Mouse (Mus musculus) kidney, adult 10 weeks (tissue): ENCODE data around the gene Coq5. TPM values are rescaled to one million over a fixed set of nuclear protein-coding genes. Genes with fewer than 3 reads are reported as not detected.

Source experiments
- polyA plus RNA-seq: library from polyadenylated mRNA; stranded (reverse); fragments of 350-450 nt; fragmentation: Illumina TruSeq; extraction: RNeasy Lipid Tissue Mini Kit (QIAGEN cat#74804); gene quantifications from one replicate; pipeline ENCODE4 v1.2.3, GENCODE M21; 2014; ENCODE audit warnings: low read depth, low replicate concordance

Gene Coq5
- polyA plus RNA-seq, result 13.8 TPM

DNA sequence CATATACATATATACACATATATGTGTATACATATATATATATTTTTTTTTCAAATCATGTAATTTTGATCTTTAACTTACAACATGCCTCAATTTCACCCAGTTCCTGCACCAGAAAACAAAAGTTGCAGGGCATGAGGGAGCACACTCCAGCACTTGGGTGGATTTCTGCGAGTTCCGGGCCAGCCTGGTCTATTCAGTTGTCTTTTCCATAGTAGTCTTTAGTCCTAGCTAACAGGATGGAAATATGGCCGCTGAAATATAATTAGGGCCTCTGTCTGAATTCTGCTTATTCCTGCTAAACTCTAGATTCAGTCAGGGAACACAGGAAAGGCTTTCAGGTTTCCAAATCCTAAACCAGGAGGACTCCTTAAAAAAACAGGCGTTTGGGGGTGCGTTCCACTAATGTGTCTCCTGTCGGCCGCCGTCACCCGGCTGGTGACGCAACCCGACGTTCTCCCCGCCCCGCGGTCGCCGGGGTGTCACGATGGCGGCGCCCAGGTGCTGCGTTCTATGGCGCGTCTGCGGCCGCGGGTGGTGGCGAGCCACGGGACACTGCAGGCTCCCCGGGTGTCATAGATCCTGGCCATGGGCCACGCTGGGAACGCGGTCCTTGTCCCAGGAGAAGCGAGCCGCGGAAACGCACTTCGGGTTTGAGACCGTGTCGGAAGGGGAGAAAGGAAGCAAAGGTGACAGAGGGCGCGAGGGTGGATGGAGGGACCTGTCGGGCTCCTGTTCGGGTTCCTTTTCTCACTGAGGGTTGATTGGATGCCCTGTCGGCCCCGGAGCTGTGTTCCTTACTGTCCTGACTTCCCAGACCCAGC is at the start of gene Coq5:
Gene Coq5, plus strand, starts transcription at position 441 of the 824 bp plus-strand sequence.

DNA sequence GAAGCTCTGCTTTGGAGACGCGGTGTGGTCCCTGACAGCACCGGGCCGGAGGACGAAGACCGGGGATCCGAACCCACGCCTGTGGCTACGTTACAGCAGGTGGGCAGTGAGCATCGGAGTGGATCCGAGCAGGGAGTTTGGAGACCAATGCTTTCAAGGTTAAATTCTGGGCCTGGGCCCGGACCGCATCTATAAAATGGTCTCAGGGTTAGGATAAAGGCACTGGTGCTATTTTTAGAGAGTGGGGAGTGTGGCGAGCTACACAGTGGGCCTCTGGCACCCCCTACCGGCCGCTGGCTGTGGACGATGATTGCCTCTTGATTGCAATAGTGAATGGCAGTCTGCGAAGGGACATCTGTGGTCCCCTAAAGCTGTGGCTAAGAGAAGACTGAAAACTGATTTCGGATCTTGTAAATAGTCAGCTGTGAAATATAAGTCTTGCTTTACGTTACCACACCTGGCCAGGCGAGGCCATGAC is 43.6 kb upstream of the Coq5 start, which contains the start of gene Pop5:
Gene Pop5, plus strand, starts transcription at position 51 of the 478 bp plus-strand sequence.

DNA sequence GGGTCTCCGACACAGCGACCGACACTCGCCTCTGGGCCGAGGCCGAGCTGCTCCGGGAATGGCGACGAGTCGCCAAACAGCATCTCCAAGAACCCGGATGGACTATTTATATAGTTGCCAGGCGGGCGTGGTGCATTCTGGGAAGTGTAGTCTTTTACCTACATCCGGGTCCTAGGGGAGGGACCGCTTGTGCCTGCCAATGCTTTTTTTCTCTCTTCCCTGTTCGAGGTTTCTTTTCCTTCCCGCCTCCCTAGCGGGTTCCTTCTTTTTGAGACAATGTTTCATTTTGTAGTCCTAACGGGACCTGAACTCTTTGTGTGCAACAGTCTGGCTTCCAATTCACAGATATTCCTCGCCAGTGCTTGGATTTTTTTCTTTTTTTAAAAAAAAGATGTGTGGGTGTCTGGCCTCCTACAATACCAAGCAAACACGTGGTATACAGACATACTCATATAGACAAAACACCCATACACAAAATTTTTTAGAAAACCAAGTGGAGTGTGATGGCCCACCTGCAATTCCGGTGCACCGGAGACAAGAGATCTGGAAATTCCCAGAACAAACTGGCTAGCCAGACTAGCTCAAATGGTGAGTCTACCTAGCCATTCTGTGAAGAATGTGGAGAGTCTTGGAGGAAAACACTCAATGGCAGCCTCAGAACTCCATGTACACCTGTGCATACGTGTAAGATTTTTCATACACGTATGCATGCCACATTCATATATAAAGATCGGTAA is 6.5 kb upstream of the Coq5 start, which contains the start of gene Rnf10:
Gene Rnf10, minus strand, starts transcription at position 87 of the 737 bp plus-strand sequence.

DNA sequence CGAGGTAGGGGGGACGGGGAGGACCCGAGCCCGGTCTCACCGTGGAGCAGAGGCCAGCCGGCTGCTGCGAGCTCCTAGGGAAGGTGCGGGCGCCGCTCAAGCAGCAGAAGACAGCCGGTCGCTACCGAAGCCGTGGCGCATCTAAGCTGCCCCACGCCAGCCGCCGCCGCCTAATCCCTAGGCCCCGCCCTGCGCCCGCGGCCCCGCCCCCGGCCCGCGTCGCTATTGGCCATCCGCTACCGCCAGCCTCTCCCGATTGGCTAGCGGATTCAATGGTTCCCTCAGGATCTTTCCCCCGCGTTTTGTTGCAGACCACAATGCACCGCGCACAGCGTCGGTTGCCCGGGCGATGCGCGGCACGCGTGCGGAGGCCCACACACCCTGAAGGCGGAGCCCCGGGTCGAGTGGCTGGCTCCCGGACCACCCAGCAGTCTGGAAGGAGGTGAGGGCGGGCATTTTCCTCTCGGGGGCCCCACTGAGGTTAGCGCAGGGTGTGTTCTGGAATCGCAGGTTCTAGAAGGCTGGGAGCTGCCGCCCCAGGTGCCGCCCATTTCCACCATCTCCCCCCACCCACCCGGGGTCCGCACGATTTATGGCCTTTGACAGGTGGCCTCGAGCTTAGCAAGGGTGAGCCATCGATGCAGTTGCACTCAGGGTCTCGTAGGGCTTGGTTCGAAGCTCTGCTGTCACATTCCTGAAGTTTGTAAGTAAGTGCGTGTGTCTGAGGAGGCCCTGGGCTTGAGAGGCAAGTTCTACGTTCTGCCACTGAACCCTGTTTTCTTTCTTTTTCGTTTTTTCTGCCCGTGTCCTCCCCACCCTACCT is 21.5 kb downstream of the Coq5 start, which contains the start of gene Dynll1:
Gene Dynll1, minus strand, starts transcription at position 208 of the 823 bp plus-strand sequence.

DNA sequence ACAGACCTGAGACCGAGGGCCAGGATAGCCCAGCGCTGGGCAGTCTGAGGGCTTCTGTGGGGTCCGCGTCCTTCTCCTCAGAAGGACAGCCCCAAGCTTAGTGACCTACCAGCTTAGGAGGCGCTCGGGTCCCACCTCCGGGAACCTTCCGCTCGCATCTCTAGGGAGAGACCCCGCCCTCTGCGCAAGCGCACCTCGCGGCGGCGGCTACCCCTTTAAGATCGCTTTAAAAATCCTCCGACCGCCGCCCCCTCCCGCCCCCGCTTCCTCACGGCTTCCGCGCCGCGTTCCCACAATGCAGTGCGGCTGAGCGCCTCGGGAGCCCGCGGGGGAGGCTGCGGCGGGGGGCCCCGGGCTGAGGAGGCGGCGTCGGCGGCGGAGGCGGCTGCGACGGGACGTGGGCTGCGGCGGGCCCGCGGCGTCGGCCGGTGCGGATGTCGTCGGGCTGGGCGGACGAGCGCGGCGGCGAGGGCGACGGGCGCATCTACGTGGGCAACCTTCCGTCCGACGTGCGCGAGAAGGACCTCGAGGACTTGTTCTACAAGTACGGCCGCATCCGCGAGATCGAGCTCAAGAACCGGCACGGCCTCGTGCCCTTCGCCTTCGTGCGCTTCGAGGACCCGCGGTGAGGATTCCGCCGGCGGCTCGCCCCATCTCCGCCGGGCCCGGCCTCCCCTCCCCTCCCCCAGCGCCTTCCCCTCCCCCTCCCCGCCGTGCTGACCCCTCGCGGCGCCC is 47.6 kb downstream of the Coq5 start, which contains the start of gene Srsf9:
Gene Srsf9, plus strand, starts transcription at position 303 of the 735 bp plus-strand sequence.

DNA sequence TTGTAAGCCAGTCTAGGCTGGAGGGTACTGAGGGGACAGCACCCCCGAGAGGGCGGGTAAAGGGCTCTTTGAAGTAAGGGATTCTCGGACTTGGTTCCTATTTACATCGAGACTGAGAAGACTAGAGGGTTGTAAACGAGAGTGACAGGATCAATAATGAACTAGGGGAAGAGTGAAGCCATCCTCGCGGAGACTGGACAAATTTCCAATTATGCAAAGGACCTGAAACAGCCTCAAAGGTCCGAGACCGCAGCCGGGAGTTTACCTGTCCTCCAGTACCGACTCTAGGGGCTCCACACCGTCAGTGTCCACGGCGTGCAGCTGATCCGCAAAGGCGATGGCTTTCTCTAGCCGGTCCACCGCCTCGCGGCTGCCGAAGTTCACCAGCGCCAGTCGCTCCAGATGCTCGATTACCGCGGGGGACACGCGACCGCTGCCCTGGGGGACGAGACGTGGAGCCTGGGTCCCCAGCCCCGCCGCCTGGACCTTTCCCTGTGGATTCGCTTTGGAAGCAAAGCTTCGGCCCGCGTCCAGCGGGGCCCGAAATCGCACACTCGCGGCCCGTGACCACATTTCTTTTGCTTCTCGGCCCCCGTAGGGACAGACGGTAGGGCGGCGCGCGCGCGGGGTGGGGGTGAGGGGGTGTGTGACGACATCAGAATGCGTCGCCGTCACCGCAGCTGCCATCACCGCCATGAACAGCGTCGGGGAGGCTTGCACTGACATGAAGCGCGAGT is 61.3 kb downstream of the Coq5 start, which contains the start of the genes Gatc and Triap1:
Gene Gatc, minus strand, starts transcription at position 602 of the 737 bp plus-strand sequence.
Gene Triap1, plus strand, starts transcription at position 649 of the 737 bp plus-strand sequence.

Other genes starting within 250 kb of the Coq5 start
- gene Gm10401, start 181.4 kb upstream of the Coq5 start, polyA plus RNA-seq, result not detected
- 4.5 TPM for gene Acads, start 160.3 kb upstream of the Coq5 start, polyA plus RNA-seq
- 13.2 TPM for gene Unc119b, start 144.7 kb upstream of the Coq5 start, polyA plus RNA-seq
- 173 TPM for gene Mlec, start 121.5 kb upstream of the Coq5 start, polyA plus RNA-seq
- 0.20 TPM for gene Cabp1, start 85.3 kb upstream of the Coq5 start, polyA plus RNA-seq
- gene Pop5, start 43.8 kb upstream of the Coq5 start, polyA plus RNA-seq, result 16.9 TPM
- gene Rnf10, start 6.8 kb upstream of the Coq5 start, polyA plus RNA-seq, result 22.2 TPM
- gene Dynll1, start 21.3 kb downstream of the Coq5 start, polyA plus RNA-seq, result 435 TPM
- gene Srsf9, start 47.5 kb downstream of the Coq5 start, polyA plus RNA-seq, result 34.4 TPM
- 52.5 TPM for gene Gatc, start 61.5 kb downstream of the Coq5 start, polyA plus RNA-seq
- 10.1 TPM for gene Triap1, start 61.6 kb downstream of the Coq5 start, polyA plus RNA-seq
- 120 TPM for gene Cox6a1, start 69.3 kb downstream of the Coq5 start, polyA plus RNA-seq
- gene Msi1, start 149.9 kb downstream of the Coq5 start, polyA plus RNA-seq, result not detected
- gene Pla2g1b, start 186.6 kb downstream of the Coq5 start, polyA plus RNA-seq, result not detected
- 8.0 TPM for gene Sirt4, start 205.1 kb downstream of the Coq5 start, polyA plus RNA-seq
- 7.6 TPM for gene Pxn, start 227.0 kb downstream of the Coq5 start, polyA plus RNA-seq